ENCODE assay signal across 8 mouse cellular contexts in the genomic region with DNA sequence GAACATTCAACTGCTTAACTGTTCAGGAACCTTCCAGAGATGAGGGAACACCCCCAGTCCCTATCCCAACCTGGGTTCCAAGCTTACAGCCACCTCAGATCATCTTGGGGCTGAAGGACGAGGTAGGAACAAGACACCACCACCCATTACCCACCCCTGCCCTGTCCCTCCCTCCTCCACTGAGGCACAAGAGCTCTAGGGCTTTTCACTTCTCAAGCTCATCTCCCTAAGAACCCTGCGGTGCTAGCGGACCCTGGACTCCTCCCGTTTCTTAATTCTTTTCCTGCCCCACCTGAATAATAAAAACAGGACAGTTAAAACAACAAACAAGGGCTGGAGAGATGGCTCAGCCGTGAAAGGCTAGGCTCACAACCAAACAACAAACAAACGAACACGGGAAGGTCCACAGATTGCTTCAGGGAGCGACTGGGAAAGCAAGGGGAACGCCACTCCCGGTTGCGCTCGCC. TPM values are rescaled to one million over a fixed set of nuclear protein-coding genes. Genes with fewer than 3 reads are reported as not detected.
A peak's percentile ranks its signal among the peaks of the same experiment; 100 is the strongest.
DNase-seq lines count a peak whose midpoint lies in the region; ATAC-seq and TF ChIP-seq lines count a peak whose summit lies in the region.

No protein-coding gene starts in this region.

- no peaks in the 10 kb centered on the region for H3K27me3 ChIP-seq in heart, adult 2 months (ENCODE audit: control insufficient read depth, insufficient read depth, low read length)
- no peaks in the 10 kb centered on the region for H3K27me3 ChIP-seq in MEL (ENCODE audit: control insufficient read depth in 1 of 2, insufficient read depth in 2 of 2, low read length in 2 of 2)
- H3K27me3 ChIP-seq in forebrain, embryonic 11.5 days (ENCODE audit: control insufficient read depth, insufficient read depth, low read length) = peaks cover 18% of the 10 kb centered on the region
- H3K27me3 ChIP-seq in kidney, postnatal 0 days (ENCODE audit: insufficient read depth, low read length) = no peaks in the 10 kb centered on the region
- peaks cover 23% of the 10 kb centered on the region for H3K27me3 ChIP-seq in midbrain, embryonic 14.5 days (ENCODE audit: control insufficient read depth, insufficient read depth, low read length)

- TF ChIP-seq EP300 in heart, adult 2 months (IDR thresholded peaks at IDR 0.05; ENCODE audit: insufficient read depth, low read depth, low read length) = no peak
- TF ChIP-seq EP300 in MEL (IDR thresholded peaks at IDR 0.05; ENCODE audit: low read depth in 1 of 2, low read length in 2 of 2) = no peak

- DNase-seq in heart, adult 2 months = no peak
- no peak for DNase-seq in heart, postnatal 14 days
- DNase-seq in MEL (ENCODE audit: low read depth, low spot score) = peak; percentile 39
- no peak for DNase-seq in forebrain, embryonic 11.5 days (ENCODE audit: low spot score)
- peak; percentile 34 for DNase-seq in kidney, postnatal 0 days (ENCODE audit: low spot score)
- DNase-seq in midbrain, embryonic 14.5 days = peak; percentile 55
- DNase-seq in cerebellum, postnatal 36 days = no peak

- TF ChIP-seq CTCF in heart, adult 2 months (IDR thresholded peaks at IDR 0.05) = no peak
- TF ChIP-seq CTCF in MEL (IDR thresholded peaks at IDR 0.05 in 2 of 3, conservative IDR thresholded peaks at IDR 0.05 in 1 of 3; ENCODE audit: control insufficient read depth in 1 of 3, insufficient read depth in 1 of 3, low read depth in 2 of 3, low read length in 3 of 3, poor library complexity in 1 of 3, severe bottlenecking in 1 of 3) = no peak
- TF ChIP-seq CTCF in kidney, postnatal 0 days (IDR thresholded peaks at IDR 0.05; ENCODE audit: low read depth) = no peak

- peaks cover 9% of the 10 kb centered on the region; the same call in 1 of the 2 replicates for H3K4me1 ChIP-seq in heart, adult 2 months (ENCODE audit: control insufficient read depth, insufficient read depth, low read length)
- H3K4me1 ChIP-seq in MEL (ENCODE audit: control insufficient read depth in 1 of 2, insufficient read depth in 2 of 2, low read length in 2 of 2) = peaks cover 0 to 4% of the 10 kb centered on the region in 2 experiments; a peak in 2 of 4 replicates
- peaks cover 1% of the 10 kb centered on the region; the same call in 1 of the 2 replicates for H3K4me1 ChIP-seq in forebrain, embryonic 11.5 days (replicated peaks; ENCODE audit: control insufficient read depth, insufficient read depth, low read length)
- H3K4me1 ChIP-seq in kidney, postnatal 0 days (replicated peaks; ENCODE audit: insufficient read depth, low read length) = peaks cover 5% of the 10 kb centered on the region; the same call in 1 of the 2 replicates
- H3K4me1 ChIP-seq in midbrain, embryonic 14.5 days (ENCODE audit: control insufficient read depth, insufficient read depth, low read length) = 0 out of 2 replicates have a peak, but pooled peaks cover 6% of the 10 kb centered on the region

- no peaks in the 10 kb centered on the region for H3K9me3 ChIP-seq in MEL (replicated peaks; ENCODE audit: insufficient read depth, low read length)
- no peaks in the 10 kb centered on the region for H3K9me3 ChIP-seq in forebrain, embryonic 11.5 days (ENCODE audit: control insufficient read depth, low read length)
- no peaks in the 10 kb centered on the region for H3K9me3 ChIP-seq in kidney, postnatal 0 days (replicated peaks; ENCODE audit: low read length)
- no peaks in the 10 kb centered on the region for H3K9me3 ChIP-seq in midbrain, embryonic 14.5 days (ENCODE audit: control insufficient read depth, low read length)

- H3K27ac ChIP-seq in heart, adult 2 months = peak overlapping the region; percentile 96
- H3K27ac ChIP-seq in MEL (ENCODE audit: control insufficient read depth, low read depth, low read length) = no peak overlapping the region
- H3K27ac ChIP-seq in forebrain, embryonic 11.5 days (ENCODE audit: low read depth, low read length) = no peak overlapping the region
- H3K27ac ChIP-seq in kidney, postnatal 0 days = peak overlapping the region; percentile 71
- no peak overlapping the region for H3K27ac ChIP-seq in midbrain, embryonic 14.5 days (replicated peaks; ENCODE audit: low read depth, low read length)

- no peak for ATAC-seq in forebrain, embryonic 11.5 days (replicated peaks; ENCODE audit: low FRiP score)
- no peak for ATAC-seq in kidney, postnatal 0 days (replicated peaks; ENCODE audit: low FRiP score, low read depth)
- ATAC-seq in midbrain, embryonic 14.5 days (ENCODE audit: low FRiP score, low TSS enrichment) = no peak
- no peak for ATAC-seq in inflammation-experienced regulatory T-cells, adult 6 months

- H3K36me3 ChIP-seq in heart, adult 2 months (ENCODE audit: control insufficient read depth, insufficient read depth, low read length) = peaks cover 4% of the 10 kb centered on the region; the same call in 1 of the 2 replicates
- H3K36me3 ChIP-seq in MEL (ENCODE audit: control insufficient read depth in 1 of 2, insufficient read depth in 2 of 2, low read length in 2 of 2) = peaks cover 0 to 5% of the 10 kb centered on the region in 2 experiments; a peak in 1 of 4 replicates
- no peaks in the 10 kb centered on the region for H3K36me3 ChIP-seq in forebrain, embryonic 11.5 days (ENCODE audit: control insufficient read depth, insufficient read depth, low read length)
- no peaks in the 10 kb centered on the region for H3K36me3 ChIP-seq in kidney, postnatal 0 days (ENCODE audit: insufficient read depth, low read length)
- no peaks in the 10 kb centered on the region for H3K36me3 ChIP-seq in midbrain, embryonic 14.5 days (ENCODE audit: control insufficient read depth, insufficient read depth, low read length)

- TF ChIP-seq POLR2A in heart, adult 2 months (IDR thresholded peaks at IDR 0.05; ENCODE audit: insufficient read depth, low read depth, low read length) = no peak
- TF ChIP-seq POLR2A in MEL (IDR thresholded peaks at IDR 0.05; ENCODE audit: control insufficient read depth in 1 of 2, insufficient read depth in 1 of 2, low read depth in 1 of 2, low read length in 2 of 2, poor library complexity in 1 of 2) = no peak

- H3K4me2 ChIP-seq in forebrain, embryonic 11.5 days (ENCODE audit: low read depth, low read length, severe bottlenecking) = peak overlapping the region; percentile 89
- H3K4me2 ChIP-seq in kidney, postnatal 0 days (ENCODE audit: low read length) = peak overlapping the region; percentile 91
- peak overlapping the region; percentile 88 for H3K4me2 ChIP-seq in midbrain, embryonic 14.5 days (ENCODE audit: low read length)

- 5% methylated on average over 12 of the region's 12 CpGs for WGBS in heart, adult 2 months
- under 1% methylated on average over 12 of the region's 12 CpGs for WGBS in forebrain, embryonic 11.5 days
- WGBS in kidney, postnatal 0 days = 2% methylated on average over 12 of the region's 12 CpGs
- 2% methylated on average over 12 of the region's 12 CpGs for WGBS in midbrain, embryonic 14.5 days

- H3K9ac ChIP-seq in heart, adult 2 months (ENCODE audit: low read depth, low read length) = peak overlapping the region; percentile 95
- H3K9ac ChIP-seq in MEL (ENCODE audit: control insufficient read depth, low read depth, low read length, poor library complexity, severe bottlenecking) = peak overlapping the region; percentile 74
- peak overlapping the region; percentile 58 for H3K9ac ChIP-seq in forebrain, embryonic 11.5 days (ENCODE audit: low read length)
- H3K9ac ChIP-seq in kidney, postnatal 0 days (ENCODE audit: low read depth, low read length) = peak overlapping the region; percentile 87
- peak overlapping the region; percentile 42; the same call in 1 of the 2 replicates for H3K9ac ChIP-seq in midbrain, embryonic 14.5 days (replicated peaks; ENCODE audit: low read length)

- TF ChIP-seq RAD21 in MEL (IDR thresholded peaks at IDR 0.05; ENCODE audit: low read depth, low read length) = no peak

- intact Hi-C loops in heart, adult 2 months (cut with DNase I) = loop anchor here (10.0 kb wide), 1 partner anchor 174 kb away; the partner anchor contains the start of gene Wdr5b
- intact Hi-C loops in heart, postnatal 14 days (cut with DNase I) = loop anchor here (10.0 kb wide), 1 partner anchor 174 kb away; the partner anchor contains the start of gene Wdr5b

- peak overlapping the region; percentile 90 for H3K4me3 ChIP-seq in heart, adult 2 months
- peak overlapping the region; percentile 79 to 95 for H3K4me3 ChIP-seq in MEL (ENCODE audit: control insufficient read depth in 1 of 2, insufficient read depth in 1 of 2, low read depth in 2 of 2, low read length in 2 of 2)
- H3K4me3 ChIP-seq in forebrain, embryonic 11.5 days (ENCODE audit: low read depth, low read length) = peak overlapping the region; percentile 48
- H3K4me3 ChIP-seq in kidney, postnatal 0 days (replicated peaks; ENCODE audit: low read depth, low read length) = peak overlapping the region; percentile 85
- peak overlapping the region; percentile 46 for H3K4me3 ChIP-seq in midbrain, embryonic 14.5 days (replicated peaks; ENCODE audit: low read depth, low read length)

- H3K79me2 ChIP-seq in heart, adult 2 months (replicated peaks; ENCODE audit: control insufficient read depth, insufficient read depth, low read length) = no peaks in the 10 kb centered on the region
- no peaks in the 10 kb centered on the region; the same call in 1 of the 2 replicates for H3K79me2 ChIP-seq in MEL (ENCODE audit: control insufficient read depth, insufficient read depth, low read length, poor library complexity)

TF ChIP-seq in MEL, 35 proteins besides CTCF, POLR2A, EP300 and RAD21:
- TF ChIP-seq GABPA (IDR thresholded peaks at IDR 0.05; ENCODE audit: low read depth, low read length) (no peak), POLR2AphosphoS2 (IDR thresholded peaks at IDR 0.05; ENCODE audit: low read length) (no peak), GATA1 (IDR thresholded peaks at IDR 0.05; ENCODE audit: low read depth, low read length) (no peak), MAZ (IDR thresholded peaks at IDR 0.05; ENCODE audit: low read depth, low read length) (no peak), USF1 (IDR thresholded peaks at IDR 0.05; ENCODE audit: low read depth, low read length) (no peak)

RNA-seq across cellular contexts. Expression of gene Parp14, which starts 0.7 kb away (rescaled TPM):
- 10 to 100 TPM in 1 of 2 experiments, 1 to 10 TPM in 1; 9.9 to 11.3 TPM for total RNA-seq in heart, adult 2 months (2021)
- 3.8 and 5.9 TPM in 2 replicates for polyA plus RNA-seq in heart, adult 2 months (2012; rRNA removed)
- 10 to 100 TPM in 1 of 2 experiments, 1 to 10 TPM in 1; 9.8 to 10.0 TPM for total RNA-seq in heart, postnatal 14 days (2021)
- 0.98 and 1.2 TPM in 2 replicates for total RNA-seq in MEL (2012; rRNA removed)
- polyA plus RNA-seq in MEL (2012; ENCODE audit: insufficient read depth in 1 of 2, insufficient read length in 2 of 2, low read depth in 1 of 2, low replicate concordance in 2 of 2, missing spikeins in 1 of 2) = 1 to 10 TPM in 1 of 2 experiments, not detected in 1; 1.5 TPM
- polyA plus RNA-seq in forebrain, embryonic 11.5 days (2014; fragmentation: Nextera tagmentation; extraction: Ambion mirVana) = 0.12 and 0.45 TPM in 2 replicates
- 2.3 and 2.5 TPM in 2 replicates for polyA plus RNA-seq in kidney, postnatal 0 days (2015; fragmentation: Nextera tagmentation; extraction: Ambion mirVana)
- polyA plus RNA-seq in midbrain, embryonic 14.5 days (2014; fragmentation: Nextera tagmentation; extraction: Ambion mirVana) = 0.09 and 0.62 TPM in 2 replicates
- 10 to 100 TPM; 36.0 to 48.6 (median 36.6) TPM for polyA plus RNA-seq in inflammation-experienced regulatory T-cells, adult 6 months (2017; shearing (Covaris generic))

Comparison
In these comparisons a context has a peak if more than half of its experiments do, and no peak if none do; other contexts are left out.
1. DNase-seq: peak in MEL (single experiment), kidney, postnatal 0 days (single experiment) and midbrain, embryonic 14.5 days (single experiment); none in heart, adult 2 months (0 of 2), heart, postnatal 14 days (0 of 2), forebrain, embryonic 11.5 days (single experiment) and cerebellum, postnatal 36 days (0 of 2).
2. H3K27ac ChIP-seq: peak in heart, adult 2 months (single experiment) and kidney, postnatal 0 days (single experiment); none in MEL (single experiment), forebrain, embryonic 11.5 days (single experiment) and midbrain, embryonic 14.5 days (single experiment).
3. H3K9ac ChIP-seq: peak in every context shown above with its lines; median percentile 95 in heart, adult 2 months; 87 in kidney, postnatal 0 days; 74 in MEL; 58 in forebrain, embryonic 11.5 days; 42 in midbrain, embryonic 14.5 days.
4. Peak in every context shown above with its lines, with median percentiles within 50 percentile points of each other: H3K4me3 ChIP-seq and H3K4me2 ChIP-seq.